Mouse (Mus musculus): ENCODE data around the gene Iqschfp. TPM values are rescaled to one million over a fixed set of nuclear protein-coding genes. Genes with fewer than 3 reads are reported as not detected.
A peak's percentile ranks its signal among the peaks of the same experiment; 100 is the strongest.

Iqschfp gene
- polyA plus RNA-seq, 1 experiment: 1.2 TPM

GRCm38 (mm10) chr3:68593073-68593867 lies 701.2 kb downstream of the Iqschfp start:
- Histone ChIP-seq H3K27ac (ENCODE audit: insufficient read depth, low read length) (no peak overlapping the region), H3K27me3 (ENCODE audit: control insufficient read depth, insufficient read depth, low read length) (no peaks in the 10 kb centered on the region), H3K4me3 (replicated peaks; ENCODE audit: insufficient read depth, low read depth, low read length) (peak overlapping the region; percentile 0), H3K4me1 (ENCODE audit: control insufficient read depth, insufficient read depth, low read length) (peaks cover 37% of the 10 kb centered on the region)
- 9% methylated on average over 12 of the region's 12 CpGs for WGBS
- TF ChIP-seq POLR2A (IDR thresholded peaks at IDR 0.05; ENCODE audit: borderline replicate concordance, insufficient read depth, low read length) (no peak), CTCF (IDR thresholded peaks at IDR 0.05; ENCODE audit: borderline replicate concordance, insufficient read depth, low read depth, low read length) (no peak)
- DNase-seq: no peak

DNA sequence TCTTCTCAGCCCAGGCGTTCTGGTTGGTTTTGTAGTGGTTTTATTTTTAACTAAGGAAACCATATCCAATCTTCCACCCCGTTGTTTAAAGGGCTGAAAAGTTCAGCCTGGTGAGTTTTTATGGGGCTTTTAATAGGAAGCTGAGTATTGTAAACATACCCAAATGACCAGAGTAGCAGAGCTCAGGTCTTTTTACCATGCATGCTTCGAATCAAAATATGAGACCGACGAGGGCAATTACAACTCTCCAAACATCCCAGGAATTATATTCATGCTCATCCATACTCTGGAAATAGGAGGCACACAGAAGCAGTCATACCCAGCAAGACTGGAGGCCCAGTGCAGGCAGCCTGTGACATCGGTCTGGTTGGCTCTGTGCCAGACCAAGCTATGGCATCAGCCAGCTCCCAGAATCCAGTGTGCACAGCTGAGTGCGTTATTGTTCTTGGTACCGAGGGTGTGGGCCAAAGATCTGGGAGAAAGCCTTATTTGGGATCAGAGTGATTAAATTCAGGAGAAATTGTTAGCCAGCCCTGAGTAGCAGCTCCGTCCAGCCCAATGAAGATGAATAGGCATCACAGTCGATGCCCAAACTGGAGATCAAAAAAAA lies 703.4 kb downstream of the Iqschfp start:
- Histone ChIP-seq H3K27ac (ENCODE audit: insufficient read depth, low read length) (no peak overlapping the region), H3K27me3 (ENCODE audit: control insufficient read depth, insufficient read depth, low read length) (no peaks in the 10 kb centered on the region), H3K4me3 (replicated peaks; ENCODE audit: insufficient read depth, low read depth, low read length) (no peak overlapping the region), H3K4me1 (ENCODE audit: control insufficient read depth, insufficient read depth, low read length) (peaks cover 38% of the 10 kb centered on the region)
- TF ChIP-seq CTCF (IDR thresholded peaks at IDR 0.05; ENCODE audit: borderline replicate concordance, insufficient read depth, low read depth, low read length) (no peak), POLR2A (IDR thresholded peaks at IDR 0.05; ENCODE audit: borderline replicate concordance, insufficient read depth, low read length) (no peak)
- DNase-seq: no peak
- 32% methylated on average over 10 of the region's 10 CpGs for WGBS

GRCm38 (mm10) chr3:68596938-68597337 lies 704.9 kb downstream of the Iqschfp start:
- no peaks in the 10 kb centered on the region for H3K27me3 ChIP-seq (ENCODE audit: control insufficient read depth, insufficient read depth, low read length)
- DNase-seq: no peak
- TF ChIP-seq CTCF (IDR thresholded peaks at IDR 0.05; ENCODE audit: borderline replicate concordance, insufficient read depth, low read depth, low read length) (no peak), POLR2A (IDR thresholded peaks at IDR 0.05; ENCODE audit: borderline replicate concordance, insufficient read depth, low read length) (no peak)
- 70% methylated on average over 4 of the region's 4 CpGs for WGBS
- no peak overlapping the region for H3K27ac ChIP-seq (ENCODE audit: insufficient read depth, low read length)
- H3K4me3 ChIP-seq (replicated peaks; ENCODE audit: insufficient read depth, low read depth, low read length): no peak overlapping the region
- peaks cover 27% of the 10 kb centered on the region for H3K4me1 ChIP-seq (ENCODE audit: control insufficient read depth, insufficient read depth, low read length)

DNA sequence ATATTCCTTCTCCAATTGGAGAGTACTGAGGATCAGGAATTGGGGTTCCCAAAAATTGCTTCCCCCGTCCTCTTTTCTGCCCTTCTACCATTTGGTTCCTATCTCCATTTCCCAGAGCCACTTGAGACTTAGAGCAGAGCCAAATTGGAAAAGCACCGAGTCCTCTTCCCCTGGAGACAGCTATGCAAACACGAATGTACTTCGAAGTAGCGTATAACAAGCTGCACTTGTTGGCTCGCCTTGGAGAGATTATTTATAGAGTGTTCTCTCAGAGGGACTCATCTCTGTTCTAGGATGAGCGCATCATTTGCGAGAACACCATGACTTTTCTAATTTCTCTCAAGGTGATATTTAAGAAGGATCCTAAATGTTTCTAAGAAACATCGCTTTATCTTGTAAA lies 710.9 kb downstream of the Iqschfp start:
- peaks cover 37% of the 10 kb centered on the region for H3K4me1 ChIP-seq (ENCODE audit: control insufficient read depth, insufficient read depth, low read length)
- H3K4me3 ChIP-seq (replicated peaks; ENCODE audit: insufficient read depth, low read depth, low read length): no peak overlapping the region
- no peaks in the 10 kb centered on the region for H3K27me3 ChIP-seq (ENCODE audit: control insufficient read depth, insufficient read depth, low read length)
- TF ChIP-seq CTCF (IDR thresholded peaks at IDR 0.05; ENCODE audit: borderline replicate concordance, insufficient read depth, low read depth, low read length) (no peak), POLR2A (IDR thresholded peaks at IDR 0.05; ENCODE audit: borderline replicate concordance, insufficient read depth, low read length) (no peak)
- 21% methylated on average over 9 of the region's 9 CpGs for WGBS
- DNase-seq: no peak
- 0 out of 2 replicates have a peak overlapping the region, but pooled peaks have one; percentile 26 for H3K27ac ChIP-seq (ENCODE audit: insufficient read depth, low read length)

DNA sequence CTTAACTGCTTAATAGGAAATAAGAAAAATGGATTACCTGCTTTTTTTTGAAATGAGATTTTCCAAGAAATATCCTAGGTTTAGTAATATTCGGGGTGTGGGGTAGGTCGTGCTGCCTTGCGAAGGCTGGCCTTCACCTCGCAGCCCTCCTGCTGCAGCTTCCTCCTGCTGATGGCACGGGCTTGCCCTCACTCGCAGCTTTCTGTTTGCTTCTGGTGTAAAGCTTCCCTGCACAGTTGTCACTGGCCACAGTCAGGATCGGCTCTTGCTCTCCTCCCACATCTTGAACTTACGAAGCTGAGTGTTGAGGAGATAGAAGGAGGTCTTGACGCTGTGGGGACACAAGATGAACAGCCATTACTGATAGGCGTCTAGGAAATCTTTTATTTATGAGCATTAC lies 712.4 kb downstream of the Iqschfp start:
- Histone ChIP-seq H3K4me1 (ENCODE audit: control insufficient read depth, insufficient read depth, low read length) (peaks cover 41% of the 10 kb centered on the region), H3K27me3 (ENCODE audit: control insufficient read depth, insufficient read depth, low read length) (no peaks in the 10 kb centered on the region), H3K4me3 (replicated peaks; ENCODE audit: insufficient read depth, low read depth, low read length) (no peak overlapping the region), H3K27ac (ENCODE audit: insufficient read depth, low read length) (peak overlapping the region; percentile 36)
- TF ChIP-seq POLR2A (IDR thresholded peaks at IDR 0.05; ENCODE audit: borderline replicate concordance, insufficient read depth, low read length) (no peak), CTCF (IDR thresholded peaks at IDR 0.05; ENCODE audit: borderline replicate concordance, insufficient read depth, low read depth, low read length) (no peak)
- WGBS: 20% methylated on average over 10 of the region's 10 CpGs
- peak in 1 of 2 experiments; percentile 49 for DNase-seq

- H3K27me3 ChIP-seq (ENCODE audit: control insufficient read depth, insufficient read depth, low read length): no peaks in the 10 kb centered on the region
- TF ChIP-seq CTCF (IDR thresholded peaks at IDR 0.05; ENCODE audit: borderline replicate concordance, insufficient read depth, low read depth, low read length): no peak
- WGBS: 32% methylated on average over 10 of the region's 10 CpGs
- peak overlapping the region; percentile 36; the same call in 1 of the 2 replicates for H3K27ac ChIP-seq (ENCODE audit: insufficient read depth, low read length)
- peak in 1 of 2 experiments; percentile 60 for DNase-seq
- no peak overlapping the region for H3K4me3 ChIP-seq (replicated peaks; ENCODE audit: insufficient read depth, low read depth, low read length)
- peaks cover 45% of the 10 kb centered on the region for H3K4me1 ChIP-seq (ENCODE audit: control insufficient read depth, insufficient read depth, low read length)
Measured at GRCm38 (mm10) chr3:68604962-68605361, 712.9 kb downstream of the Iqschfp start.

DNA sequence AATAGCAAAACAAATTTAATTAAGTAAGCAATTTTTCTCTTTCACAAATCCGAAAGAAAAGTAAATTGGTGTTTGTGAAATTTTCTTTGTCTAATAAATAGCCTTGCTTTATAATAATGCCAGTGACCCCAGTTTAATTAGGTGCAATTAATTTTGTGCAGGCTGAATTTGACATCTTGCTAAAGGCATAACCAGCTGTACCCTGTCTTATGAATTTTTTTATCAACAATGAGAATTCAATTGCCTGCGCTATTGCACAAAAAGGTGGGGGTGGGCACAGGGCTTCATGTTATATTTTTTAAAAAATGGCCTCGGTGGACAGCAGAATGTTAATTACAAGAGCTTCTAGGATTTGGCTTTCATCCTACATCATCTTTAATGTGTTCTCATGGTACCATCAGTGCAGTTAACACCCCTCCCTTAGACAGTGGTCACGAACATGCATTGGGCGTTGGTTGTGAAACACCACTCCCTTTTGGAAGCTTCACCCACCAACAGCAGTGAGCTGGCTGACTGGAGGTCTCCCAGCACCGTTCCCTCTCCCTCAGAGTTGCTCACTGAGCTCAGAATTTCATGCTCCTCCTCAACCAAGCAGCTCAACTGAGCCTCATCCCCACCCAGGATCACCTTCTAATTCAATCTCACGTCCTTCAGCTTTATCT lies 714.0 kb downstream of the Iqschfp start:
- H3K27ac ChIP-seq (ENCODE audit: insufficient read depth, low read length): no peak overlapping the region
- 33% methylated on average over 7 of the region's 7 CpGs for WGBS

More for the DNA sequence above, 714.0 kb downstream of the Iqschfp start:
- TF ChIP-seq POLR2A (IDR thresholded peaks at IDR 0.05; ENCODE audit: borderline replicate concordance, insufficient read depth, low read length) (no peak), CTCF (IDR thresholded peaks at IDR 0.05; ENCODE audit: borderline replicate concordance, insufficient read depth, low read depth, low read length) (no peak)
- H3K4me3 ChIP-seq (replicated peaks; ENCODE audit: insufficient read depth, low read depth, low read length): no peak overlapping the region
- H3K27me3 ChIP-seq (ENCODE audit: control insufficient read depth, insufficient read depth, low read length): no peaks in the 10 kb centered on the region
- peaks cover 52% of the 10 kb centered on the region for H3K4me1 ChIP-seq (ENCODE audit: control insufficient read depth, insufficient read depth, low read length)
- no peak for DNase-seq
